Mouse (Mus musculus): ENCODE results near the gene Arhgef10l. TPM values are rescaled to one million over a fixed set of nuclear protein-coding genes. Genes with fewer than 3 reads are reported as not detected.

Gene Arhgef10l
- total RNA-seq (2023): 10 to 100 TPM; 39.5 to 51.8 TPM

GRCm38 (mm10) chr4:140665760-140666159 lies at the start of gene Arhgef10l:
Gene Arhgef10l (minus strand): TSS chr4:140666012.

GRCm38 (mm10) chr4:140700269-140701018 lies 34.6 kb upstream of the Arhgef10l start, which contains the start of gene Rcc2:
Gene Rcc2 (plus strand): TSS chr4:140700541.

Other genes starting within 250 kb of the Arhgef10l start
- 10 to 100 TPM; 81.2 to 86.4 TPM for gene Rcc2, start 34.5 kb upstream of the Arhgef10l start, total RNA-seq (2023)
- gene Padi6, start 76.6 kb upstream of the Arhgef10l start, total RNA-seq (2023): under 1 TPM in 1 of 2 experiments, not detected in 1; 0.18 TPM
- gene Padi4, start 108.2 kb upstream of the Arhgef10l start, total RNA-seq (2023): 100 to 1,000 TPM; 432 to 468 TPM
- gene Padi3, start 144.6 kb upstream of the Arhgef10l start, total RNA-seq (2023): under 1 TPM; 0.57 to 0.68 TPM
- not detected for gene Padi1, start 179.8 kb upstream of the Arhgef10l start, total RNA-seq (2023)
- 10 to 100 TPM; 36.6 to 40.3 TPM for gene Padi2, start 240.3 kb upstream of the Arhgef10l start, total RNA-seq (2023)